Mouse (Mus musculus): ENCODE data around the gene Klc1.
A peak's percentile ranks its signal among the peaks of the same experiment; 100 is the strongest.

DNA sequence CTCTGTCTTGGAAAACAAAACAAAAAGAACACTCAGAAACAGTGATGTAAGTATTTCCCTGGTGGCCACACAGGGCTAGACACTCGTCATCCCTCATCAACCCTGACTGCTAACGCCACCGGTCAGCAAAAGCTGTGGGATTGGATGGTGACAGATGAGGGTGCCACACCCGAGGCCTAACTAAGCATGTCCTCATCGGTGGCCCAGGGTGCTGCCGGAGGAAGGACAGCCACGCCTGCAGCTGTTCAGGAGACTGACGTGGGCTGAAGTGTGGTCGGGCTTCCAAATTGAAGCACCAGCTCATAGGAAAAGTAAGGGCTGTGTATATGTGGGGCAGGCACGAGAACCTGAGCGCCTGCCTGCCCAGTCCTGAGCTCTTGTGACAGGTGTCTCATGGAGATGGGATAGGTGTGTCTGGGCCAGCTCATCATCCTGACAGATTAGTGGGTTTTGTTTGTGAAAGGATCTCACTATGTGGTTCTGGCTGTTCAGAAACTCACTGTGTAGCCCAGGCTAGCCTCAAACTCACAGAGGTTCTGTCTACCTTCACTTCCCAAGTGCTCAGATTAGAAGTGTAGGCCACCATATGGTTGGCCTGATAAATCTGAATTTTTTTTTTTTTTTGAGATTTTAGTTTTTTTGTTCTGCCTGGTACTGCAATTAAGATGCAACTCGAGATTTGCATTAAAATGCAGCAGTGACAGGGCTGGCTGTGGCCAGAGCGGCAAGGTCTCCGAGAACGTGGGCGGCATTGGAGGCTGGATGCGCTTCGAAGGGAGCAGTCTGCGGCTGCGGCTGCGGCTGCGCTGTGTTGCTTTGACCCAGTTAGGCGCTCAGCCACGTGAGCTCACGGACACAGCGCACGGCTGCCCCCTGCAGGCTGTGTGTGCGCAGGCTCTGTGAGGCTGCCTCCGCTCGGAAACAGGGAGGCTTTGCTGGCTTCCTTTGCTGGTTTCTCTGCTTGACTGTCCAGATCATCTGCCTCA, 26.5 kb upstream of the Klc1 start:
- peak; percentile 96 for TF ChIP-seq CTCF (IDR thresholded peaks at IDR 0.05; ENCODE audit: low read depth, low read length)
- TF ChIP-seq POLR2A (IDR thresholded peaks at IDR 0.05; ENCODE audit: extremely low read depth, insufficient read depth, low read length): no peak

Measured in liver, adult 2 months (tissue).